Mouse (Mus musculus) spleen, adult 12 weeks (tissue): ENCODE data around the gene Cc2d1a.

Source experiments
- DNase-seq: peaks from one replicate; pipeline ENCODE4 v3.0.0; 2022; ENCODE audit warnings: low spot score

Gene Cc2d1a

GRCm38 (mm10) chr8:84177405-84177804 is 29.7 kb upstream of the Cc2d1a start:
- no peak for DNase-seq

GRCm38 (mm10) chr8:84176560-84176959 is 28.8 kb upstream of the Cc2d1a start:
- DNase-seq: no peak

GRCm38 (mm10) chr8:84173861-84174260 is 26.1 kb upstream of the Cc2d1a start:
- no peak for DNase-seq

GRCm38 (mm10) chr8:84170096-84170495 is 22.4 kb upstream of the Cc2d1a start:
- DNase-seq: no peak

GRCm38 (mm10) chr8:84167696-84168095 is 20.0 kb upstream of the Cc2d1a start:
- no peak for DNase-seq

GRCm38 (mm10) chr8:84157620-84158019 is 9.9 kb upstream of the Cc2d1a start:
- DNase-seq: no peak

GRCm38 (mm10) chr8:84149181-84149580 is 1.4 kb upstream of the Cc2d1a start:
- no peak for DNase-seq

GRCm38 (mm10) chr8:84148531-84148850 is 755 bp upstream of the Cc2d1a start:
- DNase-seq: no peak

GRCm38 (mm10) chr8:84147324-84147766 is 391 bp downstream of the Cc2d1a start:
- no peak for DNase-seq

- no peak for DNase-seq
Observed at GRCm38 (mm10) chr8:84144636-84145245, 3.0 kb downstream of the Cc2d1a start.

- DNase-seq: no peak
Observed at GRCm38 (mm10) chr8:84140838-84141237, 6.9 kb downstream of the Cc2d1a start.

GRCm38 (mm10) chr8:84137848-84138247 is 9.9 kb downstream of the Cc2d1a start:
- DNase-seq: no peak

- no peak for DNase-seq
Observed at GRCm38 (mm10) chr8:84132225-84132624, 15.5 kb downstream of the Cc2d1a start.

- no peak for DNase-seq
Observed at GRCm38 (mm10) chr8:84130806-84131205, 16.9 kb downstream of the Cc2d1a start.

- DNase-seq: no peak
Observed at GRCm38 (mm10) chr8:84128277-84128676, 19.5 kb downstream of the Cc2d1a start.

- no peak for DNase-seq
Observed at GRCm38 (mm10) chr8:84127202-84127901, 20.4 kb downstream of the Cc2d1a start.

- DNase-seq: no peak
Observed at GRCm38 (mm10) chr8:84126742-84127141, 21.0 kb downstream of the Cc2d1a start.

- no peak for DNase-seq
Observed at GRCm38 (mm10) chr8:84125656-84126055, 22.1 kb downstream of the Cc2d1a start, which contains the start of gene Podnl1. TSS of gene Podnl1 (plus strand) at chr8:84125989.

- DNase-seq: no peak
Observed at GRCm38 (mm10) chr8:84122151-84122550, 25.6 kb downstream of the Cc2d1a start.

- no peak for DNase-seq
Observed at GRCm38 (mm10) chr8:84115646-84116045, 32.1 kb downstream of the Cc2d1a start.

- DNase-seq: no peak
Observed at GRCm38 (mm10) chr8:84106216-84107040, 41.3 kb downstream of the Cc2d1a start.

- no peak for DNase-seq
Observed at GRCm38 (mm10) chr8:84105676-84106075, 42.1 kb downstream of the Cc2d1a start.
